Mouse (Mus musculus) cerebellum, adult 18-20 months (tissue): Measurements from ENCODE around the gene Aldh3b2.

Experiments
- DNase-seq, 2 experiments: peaks; one replicate each; pipeline ENCODE4 v3.0.0; 2021

The Aldh3b2 gene

DNA sequence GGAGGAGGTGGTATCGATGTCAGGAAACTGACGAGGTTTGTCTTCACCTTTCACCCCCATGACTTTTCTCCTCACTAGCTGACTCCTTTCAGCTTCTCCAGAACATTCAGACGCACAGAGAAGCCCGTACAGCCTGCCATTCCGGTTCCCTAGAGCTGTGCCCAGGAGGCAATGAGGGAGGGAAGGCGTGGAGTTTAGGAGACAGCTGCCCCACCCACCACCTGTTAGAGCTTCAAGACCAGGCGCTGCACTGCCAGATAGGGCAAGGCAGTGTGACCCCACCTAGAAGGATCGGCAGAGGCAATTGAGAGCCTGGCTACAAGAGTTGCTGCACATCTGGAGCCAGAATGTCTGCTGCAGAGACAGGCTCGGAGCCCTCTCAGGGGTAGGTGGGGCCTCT, at the start of gene Aldh3b2:
TSS of gene Aldh3b2 (plus strand) at position 100 of the 400 bp plus-strand sequence.
- no peak for DNase-seq

DNA sequence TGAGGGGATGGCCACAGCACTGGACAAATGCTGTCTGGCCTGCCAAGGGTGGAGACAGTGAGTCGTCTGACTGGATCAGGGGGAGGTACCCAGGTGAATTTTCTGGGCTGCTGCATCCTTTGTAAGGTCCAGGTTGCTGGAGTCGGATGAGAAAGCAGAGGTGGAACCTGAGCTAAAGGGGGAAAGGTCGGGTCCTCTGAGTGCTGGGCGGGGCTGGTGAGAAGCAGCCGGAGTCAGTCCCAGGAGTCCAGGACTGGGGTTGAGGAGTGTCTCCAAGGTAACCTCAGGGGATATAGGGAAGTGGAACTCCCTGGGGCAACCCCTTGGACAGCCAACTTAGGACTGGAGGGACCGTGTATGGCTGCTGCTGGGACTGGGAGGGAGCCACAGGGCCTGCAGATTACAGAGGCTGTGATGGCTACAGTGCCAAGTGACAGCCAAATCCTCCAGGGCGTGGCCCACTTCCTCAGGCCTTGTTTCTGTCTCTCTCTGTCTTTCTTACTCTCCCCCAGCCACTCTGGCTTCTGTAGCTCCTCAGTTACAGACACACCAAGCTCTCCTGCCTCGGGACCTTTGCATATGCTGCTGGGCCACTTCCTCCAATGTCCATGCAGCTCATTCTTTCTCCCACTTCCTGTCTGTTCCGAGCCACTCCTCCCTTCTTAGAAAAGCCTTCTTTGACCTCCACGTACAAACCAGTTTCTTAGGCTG, 49.3 kb upstream of the Aldh3b2 start:
- DNase-seq: no peak

DNA sequence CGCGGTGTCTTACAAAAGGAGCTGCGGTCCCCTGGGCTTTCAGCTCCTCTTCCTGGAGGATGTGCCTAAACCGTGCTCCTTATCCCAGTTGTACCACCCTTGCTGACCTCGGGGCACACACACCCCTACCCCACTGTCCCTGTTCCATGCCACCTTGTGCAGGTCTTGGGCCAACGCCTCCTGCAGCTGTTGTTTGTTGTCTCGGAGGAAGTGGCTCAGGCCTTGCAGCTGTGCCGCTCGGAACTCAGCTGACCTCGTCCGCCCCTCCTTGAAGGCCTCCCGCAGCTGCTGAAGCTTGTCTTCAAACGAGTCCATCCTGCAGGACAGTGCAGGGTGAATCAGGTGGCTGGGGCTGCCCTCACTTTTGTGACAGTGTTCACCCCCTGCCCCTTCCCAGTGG, 48.5 kb upstream of the Aldh3b2 start:
- DNase-seq: no peak

DNA sequence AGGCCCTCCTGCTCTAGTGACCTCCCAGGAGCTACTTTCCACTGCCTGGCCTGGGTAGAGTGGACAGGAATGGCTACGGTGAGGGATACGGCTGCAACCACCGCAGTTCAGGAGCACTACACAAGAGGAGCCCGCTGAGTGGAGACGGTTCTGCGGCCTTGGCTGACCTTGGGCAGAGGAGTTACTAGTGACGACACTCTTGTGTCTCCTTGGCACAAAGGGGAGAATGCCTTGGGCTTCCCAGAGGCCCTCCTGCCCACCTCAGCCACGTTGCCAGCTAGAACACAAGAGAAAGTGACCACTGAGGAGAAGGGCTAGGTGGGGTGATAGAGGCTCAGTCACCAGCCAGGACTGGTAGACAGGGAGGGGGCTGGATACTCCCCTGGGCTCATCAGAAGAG, 47.9 kb upstream of the Aldh3b2 start:
- DNase-seq: no peak

DNA sequence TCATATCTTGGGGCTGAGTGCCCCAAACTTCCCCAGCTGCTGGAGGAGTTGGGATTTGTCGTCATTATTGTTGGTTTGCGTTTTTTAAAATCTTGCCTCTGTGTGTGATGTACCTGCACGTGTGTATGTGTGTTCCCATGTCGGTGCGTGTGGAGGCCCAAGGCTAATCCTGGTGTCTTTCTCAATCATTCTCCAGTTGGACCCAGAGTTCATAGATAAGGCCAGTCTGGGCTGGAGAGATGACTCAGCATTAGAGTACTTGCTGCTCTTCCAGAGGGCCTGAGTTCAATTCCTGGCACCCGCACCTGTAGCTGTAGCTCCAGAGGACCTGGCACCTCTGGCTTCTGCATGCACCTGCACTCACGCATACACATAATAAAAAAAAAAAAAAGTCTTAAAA, 47.3 kb upstream of the Aldh3b2 start:
- DNase-seq: no peak

DNA sequence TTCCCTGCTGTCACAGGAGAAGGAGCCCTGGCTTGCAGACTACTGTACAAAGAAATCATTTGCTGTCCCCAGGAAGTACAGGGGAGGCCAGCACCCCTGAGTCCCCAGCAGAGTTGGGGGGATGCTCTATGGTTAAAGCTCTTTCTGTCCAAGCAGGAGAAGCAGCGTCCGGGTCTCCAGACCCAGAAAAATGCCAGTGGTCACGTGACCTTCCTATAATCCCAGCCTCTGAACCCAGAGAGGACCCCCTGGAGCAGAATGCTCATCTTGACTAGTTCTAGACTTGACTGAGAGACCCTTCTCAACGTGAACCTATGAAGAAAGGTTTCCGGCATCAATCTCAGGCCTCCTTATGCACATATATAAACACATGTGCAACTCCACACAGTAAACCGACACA, 46.3 kb upstream of the Aldh3b2 start:
- no peak for DNase-seq

DNA sequence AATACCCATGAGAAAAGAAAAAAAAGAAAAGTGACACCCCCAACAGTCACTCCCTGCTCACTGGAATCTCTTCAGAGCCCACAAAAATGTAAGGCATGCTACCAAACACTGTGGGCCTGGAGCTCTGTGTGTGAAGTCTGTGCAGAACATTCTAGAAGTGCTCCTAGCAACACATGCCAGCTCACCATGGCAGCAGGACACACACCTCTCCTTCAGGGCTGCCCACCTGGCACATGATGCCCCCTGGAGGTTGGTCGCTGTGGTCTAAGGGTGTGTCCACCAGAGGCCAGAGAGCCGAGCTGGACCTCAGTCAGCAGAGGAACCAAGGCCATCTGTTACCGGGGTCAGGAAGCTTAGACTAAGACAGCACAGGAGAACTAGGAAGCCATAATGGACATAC, 45.8 kb upstream of the Aldh3b2 start:
- peak; percentile 50 to 57 for DNase-seq

DNA sequence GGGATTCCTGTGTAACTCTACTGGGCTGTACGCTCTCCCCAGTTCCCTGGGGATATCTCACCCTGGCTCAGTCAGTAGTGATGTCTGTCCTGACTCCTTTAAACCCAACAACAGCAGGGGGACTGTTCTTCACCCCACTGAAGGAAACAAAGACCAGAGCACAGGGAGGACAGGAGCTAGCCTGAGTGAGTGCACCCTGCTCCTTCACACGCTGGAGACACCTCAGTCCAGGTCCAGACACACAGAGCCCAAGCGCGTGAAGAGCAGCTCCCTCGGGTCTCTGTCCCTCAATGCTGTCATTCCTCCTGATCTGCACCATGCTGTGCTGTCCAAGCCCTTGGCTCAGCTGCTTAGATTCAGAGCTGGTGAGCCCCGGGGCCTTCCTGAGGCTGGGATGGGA, 45.4 kb upstream of the Aldh3b2 start:
- DNase-seq: no peak

DNA sequence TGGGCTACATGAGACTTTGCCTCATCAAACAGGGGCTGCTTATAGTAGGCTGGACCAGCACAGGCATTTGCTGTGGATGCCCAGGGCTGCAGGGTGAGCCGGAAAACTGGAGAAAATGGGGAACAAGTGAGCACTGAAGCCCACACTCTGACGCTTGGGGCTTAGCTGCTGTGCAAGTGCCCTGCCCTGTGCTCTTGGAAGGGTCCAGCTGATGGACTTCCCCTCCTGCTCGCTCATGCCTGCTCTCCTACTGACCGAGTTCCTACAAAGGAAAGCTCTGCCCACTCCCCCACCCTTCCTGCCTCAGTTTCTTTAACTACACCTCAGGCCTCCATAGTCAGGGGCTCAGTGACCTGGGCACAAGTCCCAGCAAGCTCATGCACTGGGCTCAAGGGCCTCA, 44.1 kb upstream of the Aldh3b2 start:
- no peak for DNase-seq

DNA sequence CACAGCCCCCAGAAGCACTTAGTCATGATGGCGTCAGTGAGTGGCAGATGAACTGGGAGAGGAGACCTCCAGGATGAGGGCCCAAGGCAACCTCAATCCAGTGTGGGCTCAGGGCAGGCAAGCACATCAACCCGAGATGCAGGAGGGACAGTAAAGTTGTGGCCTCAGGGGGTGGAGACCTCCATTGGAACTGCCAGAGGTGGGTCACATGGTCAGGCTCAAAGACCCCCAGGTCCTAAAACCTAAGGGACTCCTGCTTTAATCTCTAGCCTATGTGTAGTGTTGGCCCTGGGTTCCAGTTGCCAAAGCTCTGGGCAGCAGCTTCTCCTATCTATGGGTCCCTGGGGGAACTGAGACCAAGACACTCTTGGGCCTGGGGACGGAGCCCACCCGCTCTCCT, 43.3 kb upstream of the Aldh3b2 start:
- DNase-seq: no peak

DNA sequence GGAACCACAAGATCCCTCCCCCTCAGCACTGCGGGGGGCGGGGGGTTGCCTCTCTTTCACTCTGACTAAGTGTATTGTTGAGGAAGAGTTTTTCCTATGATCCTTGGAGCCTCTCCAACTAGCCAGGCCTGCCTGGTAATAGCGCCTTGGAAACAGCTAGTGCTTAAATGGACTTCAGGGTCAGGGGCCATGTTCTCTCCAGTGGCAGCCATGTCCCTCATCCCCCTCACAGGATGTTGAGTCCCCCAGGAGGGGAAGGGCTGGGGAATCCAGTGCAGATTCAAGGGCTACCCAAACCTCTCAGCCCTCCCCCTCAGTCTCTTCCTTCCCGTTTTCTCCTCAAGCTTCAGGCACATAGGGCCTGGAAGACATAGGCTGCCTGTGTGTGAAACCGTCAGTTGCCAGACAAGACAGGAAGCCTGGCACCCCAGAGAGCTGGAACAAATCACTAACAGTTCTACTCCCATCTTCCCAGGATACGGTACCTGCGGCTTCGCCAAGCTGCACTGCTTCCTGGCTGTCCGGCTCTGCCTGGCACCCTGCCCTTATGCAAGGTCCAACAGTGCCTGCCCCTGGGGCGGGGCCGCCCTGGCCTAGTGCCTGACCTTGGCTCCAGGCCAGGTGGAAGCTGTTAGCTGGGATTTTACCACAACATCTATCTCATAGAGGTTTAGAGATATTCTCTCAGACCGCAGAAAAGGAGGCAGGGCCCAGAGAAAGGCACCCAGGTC, 42.8 kb upstream of the Aldh3b2 start, which contains the start of gene Aldh3b1:
TSS of gene Aldh3b1 (minus strand) at position 598 of the 731 bp plus-strand sequence.
- DNase-seq: peak; percentile 88 to 93

DNA sequence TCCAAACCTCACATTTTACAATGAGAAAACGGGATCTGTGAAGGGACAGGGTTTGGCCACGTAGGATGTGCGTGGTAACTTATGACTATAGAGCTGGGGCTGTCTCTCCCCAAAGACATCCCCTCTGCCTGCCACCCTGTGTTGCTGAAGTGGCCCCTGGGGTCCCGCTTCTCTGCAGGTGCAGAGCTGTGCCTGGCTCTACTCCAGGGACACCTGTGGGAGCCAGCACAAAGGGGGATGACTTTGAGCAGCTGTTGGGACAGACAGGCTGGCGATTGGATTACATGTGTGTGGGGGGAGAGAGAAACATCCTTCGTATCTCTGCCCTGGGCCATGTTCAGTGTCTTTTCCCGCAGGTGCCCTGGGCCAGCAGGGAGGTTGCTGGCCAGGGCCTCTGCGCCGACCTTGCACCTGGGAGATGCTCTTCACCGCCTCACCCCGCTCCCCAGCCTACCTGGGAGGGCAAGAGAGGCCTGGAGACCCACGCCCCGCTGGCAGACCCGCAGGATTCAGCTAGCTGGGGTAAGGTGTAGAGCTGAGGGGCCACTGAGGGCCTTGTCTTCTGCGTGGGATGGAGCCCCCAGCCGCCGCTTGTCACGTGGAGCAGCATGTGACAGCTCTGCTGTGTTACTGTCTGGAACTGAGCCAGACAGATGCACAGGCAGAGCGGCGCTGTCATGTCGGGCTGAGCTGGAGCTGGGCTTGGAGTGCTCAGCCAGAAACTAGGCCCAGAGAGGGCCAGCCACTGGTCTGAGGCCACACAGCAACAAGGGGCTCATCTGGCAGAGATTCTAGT, 41.7 kb upstream of the Aldh3b2 start:
- DNase-seq: no peak

DNA sequence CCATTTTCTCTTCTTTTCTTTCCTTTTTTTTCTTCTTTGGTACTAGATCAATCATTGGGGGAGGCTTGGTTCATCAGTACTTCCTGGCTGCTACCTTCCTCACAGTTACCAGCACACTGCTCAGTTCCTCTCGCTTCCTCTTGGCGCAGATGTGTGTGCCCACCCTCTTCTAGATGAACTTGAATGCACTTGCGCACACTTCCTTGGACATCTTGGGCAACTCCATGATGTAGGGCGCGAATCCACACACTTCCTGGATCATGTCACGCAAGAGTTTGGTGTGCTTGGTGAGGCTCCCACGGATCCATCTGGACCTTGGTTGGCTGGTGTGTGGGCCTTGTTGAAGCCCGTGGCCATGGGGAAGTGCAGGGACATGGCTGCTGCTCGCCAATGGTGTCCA, 40.4 kb upstream of the Aldh3b2 start:
- no peak for DNase-seq

DNA sequence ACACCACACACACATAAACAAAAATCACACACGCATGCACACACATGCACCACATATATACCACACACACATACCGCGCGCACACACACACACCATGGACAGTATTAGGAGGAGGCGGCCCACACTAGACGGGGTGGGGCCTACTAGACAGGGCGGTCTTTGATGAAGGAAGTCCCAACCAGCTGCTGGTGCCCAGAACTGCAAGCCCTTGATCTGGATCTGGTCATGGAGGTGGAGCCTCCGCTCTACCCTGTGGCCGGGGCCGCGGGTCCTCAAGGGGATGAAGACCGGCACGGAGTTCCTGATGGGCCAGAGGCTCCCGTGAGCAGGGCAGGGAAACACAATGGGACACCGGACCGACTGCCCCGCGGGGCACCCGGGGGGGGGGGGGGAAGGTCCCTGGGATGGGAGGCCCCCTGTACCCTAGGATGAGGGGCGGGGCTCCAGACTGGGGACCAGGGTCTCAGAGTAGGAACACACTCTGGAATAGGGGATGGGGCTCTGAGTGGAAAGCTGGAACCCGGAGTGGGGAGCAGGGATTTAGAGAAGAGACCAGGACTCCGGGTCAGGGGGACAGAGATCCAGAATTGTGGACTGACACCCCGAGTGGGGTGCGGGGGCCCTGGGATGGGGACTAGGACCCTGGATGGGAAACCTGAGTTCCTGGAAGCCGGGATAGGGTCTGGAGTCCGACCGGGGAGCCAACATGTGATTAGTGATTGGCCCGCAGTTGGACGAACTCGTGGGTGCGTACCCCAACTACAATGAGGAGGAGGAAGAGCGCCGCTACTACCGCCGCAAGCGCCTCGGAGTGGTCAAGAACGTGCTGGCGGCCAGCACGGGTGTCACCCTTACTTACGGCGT, 36.9 kb upstream of the Aldh3b2 start, which contains the start of gene Unc93b1:
TSS of gene Unc93b1 (plus strand) at position 155 of the 864 bp plus-strand sequence.
- DNase-seq: peak in 1 of 2 experiments; percentile 20

DNA sequence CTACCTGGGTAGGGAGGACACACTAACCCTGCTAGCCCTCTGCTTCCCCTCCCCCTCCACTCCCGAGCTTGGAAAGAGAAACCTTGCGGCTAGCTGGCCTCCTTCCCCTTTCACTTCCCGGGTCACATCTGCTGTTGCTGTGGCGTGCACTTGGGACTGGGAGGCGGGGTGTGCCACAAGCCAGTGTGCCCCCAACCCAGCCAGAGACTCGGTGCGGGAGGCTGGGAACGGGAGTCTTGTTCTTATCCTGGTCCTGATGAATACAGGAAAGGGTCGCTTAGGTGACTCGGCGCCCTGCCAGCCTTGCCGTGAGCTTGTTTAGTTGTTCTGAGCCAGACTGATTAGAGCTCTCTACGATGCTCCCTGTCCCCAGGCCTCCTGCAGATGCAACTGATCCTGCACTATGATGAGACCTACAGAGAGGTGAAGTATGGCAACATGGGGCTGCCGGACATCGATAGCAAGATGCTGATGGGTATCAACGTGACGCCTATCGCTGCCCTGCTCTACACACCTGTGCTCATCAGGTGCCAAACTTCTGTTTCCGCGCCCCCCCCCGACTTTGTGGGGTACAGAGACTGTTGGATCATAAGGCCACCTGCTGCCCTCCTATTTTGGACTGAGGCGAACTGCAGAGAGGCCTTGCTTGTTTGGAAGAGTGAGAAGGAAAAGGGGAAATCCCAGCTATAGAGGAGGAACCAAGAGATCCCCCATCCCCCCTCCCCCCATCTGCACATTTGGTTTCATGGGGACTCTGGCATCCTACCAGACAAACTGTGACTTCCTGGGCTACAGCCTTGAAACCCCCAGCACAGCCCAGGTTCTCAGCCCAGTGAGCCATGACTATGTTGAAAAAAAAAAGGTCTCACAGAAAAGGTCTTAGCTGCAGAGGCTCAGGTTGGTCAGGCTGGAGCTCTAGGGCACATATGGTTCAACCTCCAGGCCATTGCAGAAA, 36.0 kb upstream of the Aldh3b2 start:
- DNase-seq: peak; percentile 55 to 56

DNA sequence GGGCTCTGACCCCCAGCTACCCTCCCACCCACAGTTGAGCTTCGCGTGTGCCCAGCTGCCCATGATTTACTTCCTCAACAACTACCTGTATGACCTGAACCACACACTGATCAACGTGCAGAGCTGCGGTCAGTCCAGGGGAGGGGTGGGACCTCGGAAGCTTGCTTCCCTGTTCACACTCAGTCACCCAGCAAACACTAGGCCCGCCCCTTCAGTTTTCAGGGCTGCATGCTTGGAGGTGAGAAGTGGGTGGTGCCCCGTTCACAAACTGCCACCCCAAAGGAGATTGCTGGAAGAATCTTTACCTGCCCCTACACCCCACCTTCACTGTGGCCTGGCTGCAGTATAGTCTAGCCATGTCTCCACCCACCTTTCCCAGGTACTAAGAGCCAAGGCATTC, 29.8 kb upstream of the Aldh3b2 start:
- no peak for DNase-seq

DNA sequence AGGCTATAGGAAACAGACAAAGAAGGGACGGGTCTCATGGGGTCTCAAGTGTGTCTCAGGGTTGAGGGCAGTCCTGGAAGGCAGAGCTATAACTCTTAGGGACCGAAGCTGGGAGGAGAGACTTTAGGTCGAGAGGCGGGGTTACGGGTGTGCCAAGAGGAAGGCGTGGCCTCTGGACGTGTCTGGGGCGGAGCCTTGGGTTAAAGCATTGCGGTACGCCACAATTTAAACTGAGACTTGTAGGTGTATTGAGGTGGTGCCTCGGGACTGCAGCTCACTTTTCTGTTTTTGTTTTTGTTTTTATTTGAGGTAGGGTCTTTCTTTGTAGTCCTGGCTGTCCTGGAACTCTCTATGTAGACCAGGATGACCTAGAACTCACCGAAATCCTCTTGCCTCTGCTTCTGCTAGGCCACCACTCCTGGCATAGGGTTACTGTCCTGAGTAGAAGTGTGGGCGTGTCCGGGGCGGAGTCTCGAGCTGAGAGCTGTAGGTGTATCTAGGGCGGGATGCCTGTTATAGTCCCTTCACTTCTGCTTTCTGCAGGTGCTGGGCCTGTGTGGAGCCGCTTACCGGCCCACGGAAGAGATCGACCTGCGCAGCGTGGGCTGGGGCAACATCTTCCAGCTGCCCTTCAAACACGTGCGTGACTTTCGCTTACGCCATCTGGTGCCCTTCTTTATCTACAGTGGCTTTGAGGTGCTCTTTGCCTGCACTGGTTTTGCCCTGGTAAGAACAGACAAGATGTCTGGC, 29.0 kb upstream of the Aldh3b2 start:
- DNase-seq: no peak

DNA sequence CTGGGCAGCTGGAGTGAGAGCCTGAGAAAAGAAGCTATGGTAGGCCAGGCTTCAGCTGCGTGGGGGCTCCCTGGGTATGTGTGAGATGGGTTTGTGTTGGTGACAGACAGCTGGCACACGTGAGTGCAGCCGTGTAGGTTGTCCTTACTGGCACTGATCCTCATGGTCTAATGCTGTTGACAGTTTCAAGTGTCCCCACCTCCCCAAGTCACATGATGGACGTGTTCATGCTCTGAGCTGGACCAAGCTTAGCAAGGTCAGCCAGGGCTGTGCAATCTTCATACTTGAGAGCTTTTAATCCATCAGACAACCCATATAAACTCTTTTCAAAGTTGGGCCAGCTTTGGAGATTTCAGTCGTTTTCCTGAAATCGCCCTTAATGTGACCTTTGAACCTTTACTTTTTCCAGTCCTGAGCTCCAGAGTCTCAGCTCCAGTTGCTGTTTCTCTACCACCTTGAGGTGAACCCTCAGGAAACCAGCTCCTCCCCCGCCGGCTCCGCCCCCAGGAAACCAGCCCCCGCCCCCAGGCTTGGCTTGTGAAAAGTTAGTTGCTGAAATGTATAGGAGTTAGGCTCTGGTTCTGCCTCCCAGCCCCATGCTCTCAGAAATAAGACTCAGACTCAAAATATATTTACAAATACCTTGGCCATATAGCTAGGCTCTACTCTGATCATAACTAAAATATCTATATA, 26.1 kb upstream of the Aldh3b2 start:
- DNase-seq: no peak

DNA sequence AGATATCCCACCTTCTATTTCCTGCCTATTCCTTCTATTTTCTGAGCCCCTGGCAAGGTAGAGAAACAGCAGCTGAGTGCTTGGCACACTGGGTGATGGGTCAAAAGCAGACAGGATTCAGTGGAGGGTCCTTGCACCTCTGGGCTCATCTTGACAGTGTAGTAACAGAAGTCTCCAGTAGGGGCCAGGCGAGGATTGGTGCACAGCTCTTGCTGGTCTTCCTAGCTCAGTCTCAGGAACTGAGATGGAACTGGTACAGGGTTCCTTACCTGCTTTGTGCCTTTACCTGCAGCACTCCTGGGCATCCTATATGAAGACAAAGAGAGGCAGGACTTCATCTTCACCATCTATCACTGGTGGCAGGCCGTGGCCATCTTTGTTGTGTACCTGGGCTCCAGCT, 25.4 kb upstream of the Aldh3b2 start:
- DNase-seq: peak; percentile 72 to 74

DNA sequence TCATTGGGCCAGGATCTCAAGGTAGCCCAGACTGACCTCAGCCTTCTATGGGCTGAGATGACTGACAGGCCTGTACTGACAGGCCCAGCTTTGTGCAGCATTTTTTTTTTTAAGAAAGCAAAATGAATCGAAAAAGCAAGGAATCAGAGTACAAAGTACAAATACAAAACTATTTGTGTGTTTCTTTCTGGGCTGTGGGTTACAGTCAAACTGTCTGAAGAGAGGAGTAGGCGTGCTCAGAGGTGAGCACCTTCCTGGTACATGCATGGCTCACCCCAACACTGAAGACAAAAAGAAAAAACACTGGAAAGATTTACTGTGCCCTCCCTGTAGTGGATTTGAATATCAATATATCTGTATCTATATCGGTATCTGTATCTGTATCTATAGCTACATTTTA, 24.3 kb upstream of the Aldh3b2 start:
- no peak for DNase-seq
